Mouse (Mus musculus) kidney, adult 11 months (tissue): ENCODE data around the gene Palm3.

ENCODE experiments used
- DNase-seq: peaks from one replicate; pipeline ENCODE4 v3.0.0; 2022

The Palm3 gene

GRCm38 (mm10) chr8:84067911-84068310 is 46.6 kb downstream of the Palm3 start:
- no peak for DNase-seq

- no peak for DNase-seq
Measured at GRCm38 (mm10) chr8:84068316-84069035, 47.2 kb downstream of the Palm3 start.

- peak; percentile 47 for DNase-seq
Measured at GRCm38 (mm10) chr8:84069169-84069568, 47.9 kb downstream of the Palm3 start.

- peak; percentile 21 for DNase-seq
Measured at GRCm38 (mm10) chr8:84069750-84070149, 48.5 kb downstream of the Palm3 start.

- no peak for DNase-seq
Measured at GRCm38 (mm10) chr8:84070241-84070640, 49.0 kb downstream of the Palm3 start.

GRCm38 (mm10) chr8:84070667-84071066 is 49.4 kb downstream of the Palm3 start:
- DNase-seq: no peak

- no peak for DNase-seq
Measured at GRCm38 (mm10) chr8:84071921-84072320, 50.6 kb downstream of the Palm3 start.

- DNase-seq: no peak
Measured at GRCm38 (mm10) chr8:84072321-84072720, 51.0 kb downstream of the Palm3 start.

GRCm38 (mm10) chr8:84073230-84073976 is 52.1 kb downstream of the Palm3 start:
- DNase-seq: no peak

- no peak for DNase-seq
Measured at GRCm38 (mm10) chr8:84076412-84076811, 55.1 kb downstream of the Palm3 start.

- DNase-seq: no peak
Measured at GRCm38 (mm10) chr8:84076849-84077248, 55.6 kb downstream of the Palm3 start.

- DNase-seq: no peak
Measured at GRCm38 (mm10) chr8:84079206-84079605, 57.9 kb downstream of the Palm3 start.
